Mouse (Mus musculus) cerebellum, adult 11-12 months (tissue): ENCODE results near the gene Knop1.

Experiments
- DNase-seq: peaks from one replicate; pipeline ENCODE4 v3.0.0; 2022

The Knop1 gene

GRCm38 (mm10) chr7:118846329-118846728 lies 9.7 kb downstream of the Knop1 start:
- DNase-seq: no peak

DNA sequence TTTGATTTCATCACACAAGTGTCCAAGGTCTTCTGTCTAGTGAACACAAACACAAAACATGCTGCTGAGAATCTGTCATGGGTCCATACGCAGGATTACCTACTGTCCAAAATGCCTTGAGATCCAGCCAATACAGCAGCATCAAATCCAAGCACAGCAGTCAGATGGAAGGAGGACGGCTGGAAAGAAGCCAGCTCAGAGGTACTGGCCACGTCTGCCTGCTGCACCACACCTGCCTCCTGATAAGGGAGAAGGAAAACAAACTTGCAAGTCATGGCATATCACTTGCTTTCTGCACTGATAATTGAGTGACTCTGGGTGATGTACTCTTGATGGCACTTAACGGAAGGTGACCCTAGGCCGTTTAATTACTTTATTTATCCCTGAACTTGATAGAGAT lies 10.9 kb downstream of the Knop1 start:
- no peak for DNase-seq

- DNase-seq: no peak
Observed at GRCm38 (mm10) chr7:118842938-118843337, 13.1 kb downstream of the Knop1 start.

GRCm38 (mm10) chr7:118841796-118842195 lies 14.3 kb downstream of the Knop1 start:
- no peak for DNase-seq

GRCm38 (mm10) chr7:118841030-118841745 lies 14.9 kb downstream of the Knop1 start:
- DNase-seq: peak; percentile 49

DNA sequence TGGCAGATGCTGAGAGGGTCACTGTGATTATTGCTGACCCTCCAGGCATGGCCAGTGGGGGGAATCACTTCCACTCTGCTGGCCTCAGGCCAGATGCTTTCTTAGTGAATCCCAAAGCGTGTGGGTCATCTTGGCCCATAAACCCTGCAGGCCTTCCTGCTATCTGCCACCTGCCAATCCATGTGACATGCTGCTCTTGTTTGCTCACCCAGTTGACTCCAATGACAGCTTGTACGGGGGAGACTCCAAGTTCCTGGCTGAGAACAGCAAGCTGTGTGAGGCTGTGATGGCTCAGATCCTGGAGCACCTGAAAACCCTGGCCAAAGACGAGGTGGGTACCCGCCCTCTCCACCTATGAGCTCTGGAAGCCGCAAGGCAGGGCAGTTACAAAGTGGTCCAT lies 18.2 kb downstream of the Knop1 start:
- peak; percentile 71 for DNase-seq

GRCm38 (mm10) chr7:118827975-118828416 lies 28.1 kb downstream of the Knop1 start:
- DNase-seq: peak; percentile 45

GRCm38 (mm10) chr7:118824451-118824850 lies 31.6 kb downstream of the Knop1 start:
- DNase-seq: no peak

DNA sequence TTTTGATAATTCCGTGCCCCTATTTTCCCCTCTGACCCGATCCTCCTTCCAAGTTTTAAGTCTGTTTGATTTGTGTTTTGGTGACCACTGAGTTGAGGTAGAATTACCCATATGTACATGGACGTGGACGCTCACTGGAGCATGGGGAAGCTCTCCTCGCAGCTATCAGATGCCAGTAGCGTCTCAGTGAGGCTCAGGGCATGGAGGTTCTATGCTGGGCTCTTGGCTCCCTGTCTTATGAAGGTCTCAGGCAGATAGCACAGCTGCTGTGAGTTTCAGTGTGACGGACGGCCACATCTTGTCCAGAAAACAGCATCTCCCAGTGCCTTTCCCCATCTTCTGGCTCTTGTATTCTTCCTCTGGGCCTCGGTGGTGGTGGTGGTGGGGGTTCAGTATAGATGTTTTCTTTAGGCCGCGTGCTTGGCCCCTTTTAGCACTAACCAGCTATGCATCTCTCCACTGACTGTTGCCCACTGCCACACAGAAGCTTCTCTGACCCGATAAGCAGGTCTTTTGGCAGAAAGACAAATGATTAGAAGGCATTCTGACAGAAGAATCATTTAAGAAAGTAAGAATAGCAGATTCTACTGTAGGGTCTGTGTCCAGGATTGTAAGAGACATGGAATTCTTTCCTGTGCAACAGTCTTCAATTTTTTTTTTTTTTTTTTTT lies 34.0 kb downstream of the Knop1 start:
- DNase-seq: no peak

DNA sequence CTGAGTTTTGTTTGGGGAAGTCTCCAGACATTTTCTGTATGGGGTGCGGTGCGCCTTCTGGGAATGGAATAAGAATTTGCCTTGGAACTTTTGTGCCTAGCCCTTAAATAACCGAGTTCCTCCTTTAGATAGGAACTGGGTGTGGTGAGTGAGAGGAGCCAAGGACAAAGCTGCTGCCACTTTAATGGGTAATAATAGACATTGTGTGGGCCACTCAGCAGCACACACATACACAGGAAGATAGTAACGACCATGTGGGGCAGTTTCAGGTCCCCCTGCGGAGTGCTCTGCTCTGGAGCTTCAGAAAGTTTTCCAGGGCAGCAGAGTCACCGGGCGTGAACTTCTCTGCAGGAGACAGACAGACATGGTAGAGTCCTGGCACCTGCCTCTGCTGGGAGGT lies 34.7 kb downstream of the Knop1 start:
- DNase-seq: no peak

GRCm38 (mm10) chr7:118819666-118820065 lies 36.4 kb downstream of the Knop1 start:
- no peak for DNase-seq

DNA sequence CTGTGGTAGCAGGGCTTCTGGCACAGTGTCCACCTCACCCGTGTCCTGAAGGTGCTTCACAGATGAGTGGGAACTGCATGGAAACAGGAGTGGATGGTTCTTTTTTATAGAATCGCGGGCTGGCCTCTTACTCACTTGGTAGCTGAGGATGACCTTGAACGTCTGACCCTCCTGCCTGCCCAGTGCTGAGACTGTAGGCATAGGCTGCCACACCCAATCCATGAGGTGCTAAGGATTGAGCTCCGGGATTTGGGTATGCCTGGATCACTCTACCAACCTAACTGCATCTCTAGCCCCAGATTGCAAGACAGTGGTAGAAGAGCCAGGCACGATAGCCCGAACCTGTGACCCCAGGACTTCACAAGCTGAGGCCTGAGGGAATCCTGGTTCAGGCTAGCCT lies 38.3 kb downstream of the Knop1 start:
- DNase-seq: no peak

GRCm38 (mm10) chr7:118816275-118816674 lies 39.8 kb downstream of the Knop1 start:
- no peak for DNase-seq

DNA sequence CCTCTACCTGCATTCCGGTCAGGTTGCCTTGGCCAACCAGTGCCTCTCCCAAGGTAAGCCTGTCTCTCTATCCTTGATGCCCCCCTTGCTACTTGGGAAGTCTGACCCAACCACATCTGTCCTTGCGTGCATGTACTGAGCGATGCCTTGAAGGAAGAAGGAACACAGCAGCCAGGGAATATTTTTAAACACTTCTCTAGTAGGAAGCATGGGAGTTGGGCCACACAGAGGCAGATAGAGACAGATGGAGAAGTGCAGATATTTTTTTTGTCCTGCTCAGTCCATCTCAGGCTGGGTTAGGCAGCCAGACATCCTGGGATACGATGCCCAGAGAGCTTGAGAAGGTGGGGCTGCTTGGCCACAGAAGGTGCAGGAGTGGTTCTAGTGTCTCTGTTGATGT lies 42.5 kb downstream of the Knop1 start:
- no peak for DNase-seq

GRCm38 (mm10) chr7:118811407-118812106 lies 44.5 kb downstream of the Knop1 start:
- DNase-seq: no peak

GRCm38 (mm10) chr7:118807899-118808298 lies 48.2 kb downstream of the Knop1 start:
- no peak for DNase-seq

- DNase-seq: no peak
Observed at GRCm38 (mm10) chr7:118806631-118807411, 49.2 kb downstream of the Knop1 start.

GRCm38 (mm10) chr7:118803425-118803824 lies 52.6 kb downstream of the Knop1 start:
- no peak for DNase-seq

DNA sequence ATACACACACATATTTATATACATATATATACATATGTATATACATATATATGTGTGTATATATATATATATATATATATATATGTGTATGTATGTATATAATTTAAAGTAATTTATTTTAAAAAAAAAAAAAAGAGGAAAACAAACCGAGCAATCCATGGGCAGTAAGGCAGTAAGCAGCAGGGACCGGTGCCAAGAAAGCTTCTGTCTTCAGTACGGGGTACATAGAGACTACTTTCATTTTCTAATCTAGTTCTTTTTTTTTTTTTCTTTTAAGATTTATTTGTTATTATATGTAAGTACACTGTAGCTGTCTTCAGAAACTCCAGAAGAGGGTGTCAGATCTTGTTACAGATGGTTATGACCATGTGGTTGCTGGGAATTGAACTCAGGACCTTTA lies 54.3 kb downstream of the Knop1 start:
- DNase-seq: no peak

DNA sequence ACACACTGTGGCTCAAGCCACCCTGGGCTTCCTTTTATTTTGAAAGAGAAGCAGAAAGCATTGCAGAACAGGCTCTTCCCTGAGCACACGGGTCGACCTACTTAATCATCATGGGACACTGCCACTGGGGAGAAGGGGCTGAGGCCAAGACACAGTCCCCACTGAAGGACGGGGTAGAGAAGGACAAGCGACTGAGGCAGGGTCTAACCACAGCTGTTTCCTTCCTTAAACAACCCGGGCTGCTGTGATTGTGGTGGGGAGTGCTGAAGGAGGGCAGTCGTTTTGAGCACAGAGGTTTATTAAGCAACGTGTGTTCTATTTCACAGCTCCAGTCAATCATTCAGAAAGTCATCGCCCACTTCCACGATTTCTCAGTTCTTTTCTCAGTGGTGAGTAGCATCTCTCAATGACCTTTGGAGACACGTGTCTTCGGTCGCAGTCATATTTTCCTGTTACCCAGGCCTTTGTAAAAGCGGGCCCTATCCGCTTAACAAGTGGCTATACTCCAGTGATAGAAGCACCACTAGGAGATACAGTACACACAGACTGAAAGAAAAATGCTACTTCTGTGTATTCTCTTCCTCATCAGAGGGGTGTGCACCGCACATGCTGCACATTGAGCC lies 55.8 kb downstream of the Knop1 start:
- DNase-seq: no peak

GRCm38 (mm10) chr7:118798105-118798570 lies 57.9 kb downstream of the Knop1 start:
- no peak for DNase-seq

- no peak for DNase-seq
Observed at GRCm38 (mm10) chr7:118797600-118797999, 58.5 kb downstream of the Knop1 start.

- no peak for DNase-seq
Observed at GRCm38 (mm10) chr7:118796838-118797237, 59.2 kb downstream of the Knop1 start.
